Mouse (Mus musculus) layer of hippocampus, adult 9-10 months (tissue): ENCODE measurements around the gene Wscd2.

ENCODE experiments used
- DNase-seq: peaks from one replicate; pipeline ENCODE4 v3.0.0; 2022; ENCODE audit warnings: low spot score

Gene Wscd2

GRCm38 (mm10) chr5:113611131-113611530, 121.0 kb downstream of the Wscd2 start:
- no peak for DNase-seq

- no peak for DNase-seq
Measured at GRCm38 (mm10) chr5:113611771-113612233, 121.7 kb downstream of the Wscd2 start.

GRCm38 (mm10) chr5:113618716-113619115, 128.6 kb downstream of the Wscd2 start:
- DNase-seq = no peak

GRCm38 (mm10) chr5:113619151-113619550, 129.0 kb downstream of the Wscd2 start:
- no peak for DNase-seq

- DNase-seq = no peak
Measured at GRCm38 (mm10) chr5:113620130-113620716, 130.1 kb downstream of the Wscd2 start.

GRCm38 (mm10) chr5:113620999-113621398, 130.9 kb downstream of the Wscd2 start:
- DNase-seq = no peak

- no peak for DNase-seq
Measured at GRCm38 (mm10) chr5:113623052-113623451, 132.9 kb downstream of the Wscd2 start.

GRCm38 (mm10) chr5:113625068-113625467, 134.9 kb downstream of the Wscd2 start:
- no peak for DNase-seq

- no peak for DNase-seq
Measured at GRCm38 (mm10) chr5:113626352-113626751, 136.2 kb downstream of the Wscd2 start.

GRCm38 (mm10) chr5:113626991-113627390, 136.9 kb downstream of the Wscd2 start:
- DNase-seq = no peak

- no peak for DNase-seq
Measured at GRCm38 (mm10) chr5:113627820-113628437, 137.8 kb downstream of the Wscd2 start.

- DNase-seq = no peak
Measured at GRCm38 (mm10) chr5:113629248-113629647, 139.1 kb downstream of the Wscd2 start.

- DNase-seq = no peak
Measured at GRCm38 (mm10) chr5:113630116-113630515, 140.0 kb downstream of the Wscd2 start.

GRCm38 (mm10) chr5:113633037-113633714, 143.0 kb downstream of the Wscd2 start:
- DNase-seq = no peak

GRCm38 (mm10) chr5:113634024-113634651, 144.0 kb downstream of the Wscd2 start:
- DNase-seq = no peak

- DNase-seq = no peak
Measured at GRCm38 (mm10) chr5:113634887-113635610, 144.9 kb downstream of the Wscd2 start.

GRCm38 (mm10) chr5:113635861-113636565, 145.9 kb downstream of the Wscd2 start:
- no peak for DNase-seq

GRCm38 (mm10) chr5:113637631-113638030, 147.5 kb downstream of the Wscd2 start:
- DNase-seq = no peak

- DNase-seq = no peak
Measured at GRCm38 (mm10) chr5:113638055-113638454, 147.9 kb downstream of the Wscd2 start.

- DNase-seq = no peak
Measured at GRCm38 (mm10) chr5:113639126-113639525, 149.0 kb downstream of the Wscd2 start.
